Mouse (Mus musculus) megakaryocyte, embryonic 14.5 days (primary cell): Measurements from ENCODE around the gene Tac1.
"Not testable (repeated sequence)": the region's sequence is repeated elsewhere in the genome, so short reads cannot be mapped to it uniquely, and the experiment has no call there.

Source experiments
- FLI1 ChIP-seq: IDR thresholded peaks from 2 replicates; pipeline ENCODE4 v1.6.1; 2012; ENCODE audit warnings: low read length, inconsistent platforms, mixed read lengths
- GATA1 ChIP-seq: IDR thresholded peaks from 3 replicates; pipeline ENCODE4 v1.6.1; 2012; ENCODE audit warnings: mixed read lengths, low read length, inconsistent platforms, borderline replicate concordance

DNA sequence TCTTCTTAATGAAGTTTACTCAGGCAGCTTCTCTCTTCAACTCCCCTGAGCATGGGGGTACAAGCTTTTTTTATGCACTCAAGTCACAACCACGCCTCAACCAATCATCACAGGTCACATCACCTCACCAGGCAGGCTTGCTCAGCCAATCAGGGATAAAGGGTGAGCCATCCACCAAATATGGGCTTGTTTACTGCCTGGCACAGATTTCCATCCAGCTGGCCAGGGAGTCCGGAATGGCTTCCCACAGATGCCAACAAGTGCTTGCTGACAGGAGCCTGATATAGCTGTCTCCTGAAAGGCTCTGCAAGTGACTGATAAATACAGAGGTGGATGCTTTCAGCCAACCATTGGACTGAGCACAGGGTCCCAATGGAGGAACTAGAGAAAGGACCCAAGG, 11.2 kb upstream of the Tac1 start:
- TF ChIP-seq GATA1, FLI1: not testable (repeated sequence)
